Mouse (Mus musculus): Measurements from ENCODE around the gene Nyx. TPM values are rescaled to one million over a fixed set of nuclear protein-coding genes. Genes with fewer than 3 reads are reported as not detected.

Gene Nyx
- 0.14 and 0.32 TPM in 2 replicates for total RNA-seq (2023)

GRCm38 (mm10) chrX:13465810-13466209 lies at the start of gene Nyx:
Gene Nyx (plus strand): TSS chrX:13466110.

Other genes with a start within 250 kb of the Nyx start
- gene Ddx3x, start 185.1 kb upstream of the Nyx start, total RNA-seq (2023) = 505 and 554 TPM in 2 replicates
- gene Gpr34, start 166.0 kb downstream of the Nyx start, total RNA-seq (2023) = 0.20 TPM in 1 of 2 replicates, not detected in the other
- gene Gpr82, start 195.3 kb downstream of the Nyx start, total RNA-seq (2023) = not detected in 2 replicates

All from neutrophil, adult 65 days (primary cell).